Mouse (Mus musculus): ENCODE data around the gene Soga1. TPM values are rescaled to one million over a fixed set of nuclear protein-coding genes. Genes with fewer than 3 reads are reported as not detected.

The Soga1 gene
- polyA plus RNA-seq, 2 experiments = 1.6 to 1.8 TPM

DNA sequence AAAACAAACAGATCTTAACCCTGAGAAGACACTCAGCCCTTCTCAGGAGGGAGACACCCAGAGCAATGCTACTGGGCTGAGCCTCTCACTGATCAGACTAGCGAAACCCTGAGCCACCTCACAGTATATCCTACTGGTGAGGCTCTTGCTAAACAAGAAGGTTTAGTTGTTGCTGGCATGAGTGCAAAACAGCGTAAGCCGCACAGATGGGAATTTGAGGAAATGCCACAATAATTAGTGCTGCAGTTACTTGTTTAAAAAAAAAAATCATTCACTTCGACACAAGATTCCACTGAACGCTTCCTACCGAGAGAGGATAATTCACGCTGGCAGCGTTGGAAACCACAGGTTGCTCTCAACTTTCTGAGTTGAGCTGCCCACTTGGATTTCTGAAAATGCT, 35.5 kb downstream of the Soga1 start:
- Histone ChIP-seq H3K27ac (no peak overlapping the region), H3K36me3 (replicated peaks; ENCODE audit: control insufficient read depth, insufficient read depth, low read depth) (no peaks in the 10 kb centered on the region), H3K4me1 (replicated peaks; ENCODE audit: control insufficient read depth in 2 of 2, insufficient read depth in 2 of 2, low read length in 1 of 2) (no peaks in the 10 kb centered on the region), H3K4me2 (ENCODE audit: low read depth) (no peak overlapping the region), H3K27me3 (ENCODE audit: control insufficient read depth, insufficient read depth, low read length) (no peaks in the 10 kb centered on the region), H3K9me3 (ENCODE audit: control insufficient read depth, low read length) (no peaks in the 10 kb centered on the region), H3K9ac (replicated peaks) (no peak overlapping the region), H3K4me3 (ENCODE audit: insufficient read depth in 1 of 2, low read depth in 2 of 2, low read length in 2 of 2) (no peak overlapping the region)
- TF ChIP-seq CTCF (IDR thresholded peaks at IDR 0.05; ENCODE audit: low read depth) = no peak
- no peak for TF ChIP-seq EP300 (IDR thresholded peaks at IDR 0.05; ENCODE audit: low read depth)
- ATAC-seq (ENCODE audit: insufficient read depth) (no peak), DNase-seq (ENCODE audit: low read depth in 3 of 3, low spot score in 3 of 3) (no peak)
- 85% methylated on average over 8 of the region's 8 CpGs for WGBS (ENCODE audit: insufficient replicate concordance)

DNA sequence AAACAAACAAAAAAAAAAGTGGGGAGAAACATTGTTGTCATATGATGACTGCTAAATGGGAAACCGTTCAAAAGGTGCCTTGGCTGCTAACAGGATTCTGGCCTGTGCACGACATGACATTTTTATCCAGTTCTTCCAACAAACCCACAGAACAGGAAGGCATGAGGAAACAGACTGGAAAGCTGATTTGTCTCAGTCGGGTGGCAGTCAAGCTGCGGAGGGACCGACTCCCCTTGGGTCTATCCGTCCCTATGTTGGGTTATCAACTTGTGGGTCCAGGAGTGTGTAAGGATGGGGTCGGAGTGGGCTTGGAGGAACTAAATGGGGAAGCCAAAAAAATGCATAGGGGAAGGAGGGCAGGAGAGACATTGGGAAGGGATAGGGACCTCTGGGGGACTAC, 37.6 kb downstream of the Soga1 start:
- no peak overlapping the region for H3K27ac ChIP-seq
- no peak overlapping the region for H3K4me2 ChIP-seq (ENCODE audit: low read depth)
- H3K36me3 ChIP-seq (replicated peaks; ENCODE audit: control insufficient read depth, insufficient read depth, low read depth) = no peaks in the 10 kb centered on the region
- H3K4me3 ChIP-seq (ENCODE audit: insufficient read depth in 1 of 2, low read depth in 2 of 2, low read length in 2 of 2) = no peak overlapping the region
- H3K9ac ChIP-seq (replicated peaks) = no peak overlapping the region
- no peaks in the 10 kb centered on the region for H3K9me3 ChIP-seq (ENCODE audit: control insufficient read depth, low read length)
- ATAC-seq (ENCODE audit: insufficient read depth) (no peak), DNase-seq (ENCODE audit: low read depth in 3 of 3, low spot score in 3 of 3) (no peak)
- H3K27me3 ChIP-seq (ENCODE audit: control insufficient read depth, insufficient read depth, low read length) = no peaks in the 10 kb centered on the region
- WGBS (ENCODE audit: insufficient replicate concordance) = 26% methylated on average over 7 of the region's 7 CpGs
- H3K4me1 ChIP-seq (replicated peaks; ENCODE audit: control insufficient read depth in 2 of 2, insufficient read depth in 2 of 2, low read length in 1 of 2) = no peaks in the 10 kb centered on the region
- TF ChIP-seq EP300 (IDR thresholded peaks at IDR 0.05; ENCODE audit: low read depth) (no peak), CTCF (IDR thresholded peaks at IDR 0.05; ENCODE audit: low read depth) (no peak)

DNA sequence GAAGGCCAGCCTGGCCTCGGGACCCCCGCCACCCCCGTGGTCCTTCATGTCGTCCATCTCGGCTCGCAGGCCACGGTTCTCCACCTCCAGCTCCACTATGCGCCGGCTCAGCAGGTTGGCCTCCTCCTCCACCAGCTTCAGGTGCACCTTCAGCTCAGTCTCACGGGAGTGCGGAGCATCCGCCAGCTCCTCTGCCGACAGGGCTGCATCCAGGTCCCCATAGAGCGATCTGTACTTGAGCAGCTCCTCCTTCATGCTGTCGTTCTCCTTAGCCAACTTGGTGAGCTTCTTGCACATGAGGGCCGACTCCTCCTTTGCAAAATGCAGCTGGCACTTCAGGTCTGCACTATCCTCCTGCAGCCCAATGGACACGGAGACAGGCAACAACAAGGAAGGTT, 38.4 kb downstream of the Soga1 start:
- ATAC-seq (ENCODE audit: insufficient read depth) (no peak), DNase-seq (ENCODE audit: low read depth in 3 of 3, low spot score in 3 of 3) (no peak)
- Histone ChIP-seq H3K36me3 (replicated peaks; ENCODE audit: control insufficient read depth, insufficient read depth, low read depth) (no peaks in the 10 kb centered on the region), H3K9me3 (ENCODE audit: control insufficient read depth, low read length) (no peaks in the 10 kb centered on the region), H3K4me3 (ENCODE audit: insufficient read depth in 1 of 2, low read depth in 2 of 2, low read length in 2 of 2) (no peak overlapping the region), H3K27me3 (ENCODE audit: control insufficient read depth, insufficient read depth, low read length) (no peaks in the 10 kb centered on the region), H3K27ac (no peak overlapping the region), H3K9ac (replicated peaks) (no peak overlapping the region), H3K4me2 (ENCODE audit: low read depth) (no peak overlapping the region), H3K4me1 (replicated peaks; ENCODE audit: control insufficient read depth in 2 of 2, insufficient read depth in 2 of 2, low read length in 1 of 2) (no peaks in the 10 kb centered on the region)
- TF ChIP-seq EP300 (IDR thresholded peaks at IDR 0.05; ENCODE audit: low read depth) = no peak
- TF ChIP-seq CTCF (IDR thresholded peaks at IDR 0.05; ENCODE audit: low read depth) = no peak
- 76% methylated on average over 17 of the region's 17 CpGs for WGBS (ENCODE audit: insufficient replicate concordance)

- DNase-seq (ENCODE audit: low read depth in 3 of 3, low spot score in 3 of 3) = no peak
- H3K4me3 ChIP-seq (ENCODE audit: insufficient read depth in 1 of 2, low read depth in 2 of 2, low read length in 2 of 2) = no peak overlapping the region
- ATAC-seq (ENCODE audit: insufficient read depth) = no peak
Observed at GRCm38 (mm10) chr2:157039900-157040648, 39.0 kb downstream of the Soga1 start.

DNA sequence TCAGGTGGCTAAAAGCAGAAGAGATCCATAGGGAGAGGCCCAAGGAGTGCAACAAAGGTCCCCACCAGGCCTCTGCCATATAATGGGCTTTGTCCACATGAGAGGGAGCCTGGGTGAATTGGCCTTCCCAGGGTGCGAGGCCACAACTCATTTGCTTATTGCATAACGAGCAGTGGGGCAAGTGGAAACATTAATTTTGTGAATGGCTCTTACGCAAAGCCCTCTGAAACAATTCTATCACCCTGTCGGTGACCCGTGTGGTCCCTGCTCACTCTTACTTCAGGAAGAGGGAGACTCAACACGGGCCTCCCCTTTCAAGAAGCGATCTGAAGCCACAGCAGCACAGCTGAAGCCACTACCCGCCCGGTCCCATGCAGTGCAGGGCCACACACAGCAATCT, 41.8 kb downstream of the Soga1 start:
- 69% methylated on average over 9 of the region's 9 CpGs for WGBS (ENCODE audit: insufficient replicate concordance)

More at GRCm38 (mm10) chr2:157039900-157040648, 39.0 kb downstream of the Soga1 start:
- Histone ChIP-seq H3K27ac (no peak overlapping the region), H3K9ac (replicated peaks) (no peak overlapping the region), H3K9me3 (ENCODE audit: control insufficient read depth, low read length) (no peaks in the 10 kb centered on the region), H3K36me3 (replicated peaks; ENCODE audit: control insufficient read depth, insufficient read depth, low read depth) (no peaks in the 10 kb centered on the region), H3K4me2 (ENCODE audit: low read depth) (no peak overlapping the region), H3K4me1 (replicated peaks; ENCODE audit: control insufficient read depth in 2 of 2, insufficient read depth in 2 of 2, low read length in 1 of 2) (no peaks in the 10 kb centered on the region), H3K27me3 (ENCODE audit: control insufficient read depth, insufficient read depth, low read length) (no peaks in the 10 kb centered on the region)
- TF ChIP-seq EP300 (IDR thresholded peaks at IDR 0.05; ENCODE audit: low read depth) = no peak
- TF ChIP-seq CTCF (IDR thresholded peaks at IDR 0.05; ENCODE audit: low read depth) = peak; percentile 23; the same call in 1 of the 2 replicates
- WGBS (ENCODE audit: insufficient replicate concordance) = 84% methylated on average over 50 of the region's 50 CpGs

More for the DNA sequence above, 41.8 kb downstream of the Soga1 start:
- TF ChIP-seq CTCF (IDR thresholded peaks at IDR 0.05; ENCODE audit: low read depth) (no peak), EP300 (IDR thresholded peaks at IDR 0.05; ENCODE audit: low read depth) (no peak)
- Histone ChIP-seq H3K4me1 (replicated peaks; ENCODE audit: control insufficient read depth in 2 of 2, insufficient read depth in 2 of 2, low read length in 1 of 2) (no peaks in the 10 kb centered on the region), H3K4me3 (ENCODE audit: insufficient read depth in 1 of 2, low read depth in 2 of 2, low read length in 2 of 2) (no peak overlapping the region), H3K9me3 (ENCODE audit: control insufficient read depth, low read length) (no peaks in the 10 kb centered on the region), H3K9ac (replicated peaks) (no peak overlapping the region), H3K27me3 (ENCODE audit: control insufficient read depth, insufficient read depth, low read length) (no peaks in the 10 kb centered on the region), H3K4me2 (ENCODE audit: low read depth) (no peak overlapping the region), H3K27ac (no peak overlapping the region), H3K36me3 (replicated peaks; ENCODE audit: control insufficient read depth, insufficient read depth, low read depth) (no peaks in the 10 kb centered on the region)
- ATAC-seq (ENCODE audit: insufficient read depth) (no peak), DNase-seq (ENCODE audit: low read depth in 3 of 3, low spot score in 3 of 3) (no peak)

Data from liver, embryonic 14.5 days (tissue).